ENCODE assay signal across 8 mouse cellular contexts in genomic region chr4:156193200-156193590, GRCm38 (mm10). TPM values are rescaled to one million over a fixed set of nuclear protein-coding genes. Genes with fewer than 3 reads are reported as not detected.
DNase-seq lines count a peak whose midpoint lies in the region; ATAC-seq and TF ChIP-seq lines count a peak whose summit lies in the region.
"Had no signal": no experiment of that assay in that cellular context is flagged by ENCODE, and none has a peak within 500 bp of the region (broad histone marks: within the 10 kb centered on the region; RNA-seq: fewer than 3 reads in every experiment).

No protein-coding gene starts in this region.

- no peaks in the 10 kb centered on the region for H3K27me3 ChIP-seq in kidney, adult 2 months (replicated peaks; ENCODE audit: control insufficient read depth, insufficient read depth, low read length)
- H3K27me3 ChIP-seq in lung, embryonic 15.5 days = no peaks in the 10 kb centered on the region

- no peaks in the 10 kb centered on the region for H3K9me3 ChIP-seq in lung, embryonic 15.5 days

- H3K36me3 ChIP-seq in kidney, adult 2 months (ENCODE audit: control insufficient read depth, insufficient read depth, low read length) = no peaks in the 10 kb centered on the region
- peaks cover 22% of the 10 kb centered on the region; the same call in 1 of the 2 replicates for H3K36me3 ChIP-seq in lung, embryonic 15.5 days

- peak overlapping the region; percentile 98 for H3K27ac ChIP-seq in kidney, adult 2 months (ENCODE audit: insufficient read depth, low read depth, low read length)
- peak overlapping the region; percentile 94 for H3K27ac ChIP-seq in lung, embryonic 15.5 days

- no peak for ATAC-seq in lung, embryonic 15.5 days (ENCODE audit: borderline replicate concordance, extremely low read depth, low FRiP score, low TSS enrichment)
- ATAC-seq in megakaryocyte-erythroid progenitor cell, adult 5-6 weeks (replicated peaks; ENCODE audit: low FRiP score, low TSS enrichment, poor library complexity, severe bottlenecking) = no peak

- no peak for TF ChIP-seq CTCF in kidney, adult 2 months (conservative IDR thresholded peaks at IDR 0.05; ENCODE audit: insufficient read depth, insufficient read length, low read depth, low read length)

- peaks cover 56% of the 10 kb centered on the region for H3K4me1 ChIP-seq in kidney, adult 2 months (ENCODE audit: control insufficient read depth, insufficient read depth, low read length)
- H3K4me1 ChIP-seq in lung, embryonic 15.5 days = peaks cover 64% of the 10 kb centered on the region

- peak overlapping the region; percentile 34 for H3K4me2 ChIP-seq in lung, embryonic 15.5 days

- no peak for TF ChIP-seq POLR2A in kidney, adult 2 months (IDR thresholded peaks at IDR 0.05; ENCODE audit: low read depth, low read length)

- WGBS in kidney, adult 2 months = 25% methylated on average over 2 of the region's 2 CpGs
- WGBS in lung, embryonic 15.5 days = 21% methylated on average over 2 of the region's 2 CpGs

- no peak overlapping the region; the same call in 1 of the 2 replicates for H3K9ac ChIP-seq in lung, embryonic 15.5 days

- no peak overlapping the region for H3K4me3 ChIP-seq in kidney, adult 2 months (ENCODE audit: insufficient read depth, low read depth, low read length)
- no peak overlapping the region for H3K4me3 ChIP-seq in lung, embryonic 15.5 days

- DNase-seq in urinary bladder, postnatal 25 days (ENCODE audit: low spot score) = peak; percentile 21
- no peak for DNase-seq in urinary bladder, postnatal 36 days (ENCODE audit: low spot score in 2 of 2)
- peak; percentile 71 for DNase-seq in kidney, adult 2 months
- no peak for DNase-seq in right cerebral cortex, postnatal 25 days
- DNase-seq in right cerebral cortex, postnatal 14 days = no peak
- DNase-seq: thymus, adult 18-20 months had no signal

RNA-seq across cellular contexts. Expression of gene Agrn, which starts 4.1 kb away (rescaled TPM):
- 98.6 and 115 TPM in 2 replicates for polyA plus RNA-seq in kidney, adult 2 months (2012; rRNA removed)
- 75.6 and 77.0 TPM in 2 replicates for polyA plus RNA-seq in lung, embryonic 15.5 days (2015; fragmentation: Nextera tagmentation; extraction: Ambion mirVana)
- 7.8 and 8.9 TPM in 2 replicates for total RNA-seq in megakaryocyte-erythroid progenitor cell, adult 5-6 weeks (2014; fragmentation: Nextera tagmentation)
- total RNA-seq in megakaryocyte-erythroid progenitor cell, adult 5-6 weeks (2017) = 3.3 TPM in 2 replicates

RNA-seq across cellular contexts. Expression of gene Isg15, which starts 7.4 kb away (rescaled TPM):
- 11.1 and 17.8 TPM in 2 replicates for polyA plus RNA-seq in kidney, adult 2 months (2012; rRNA removed)
- 2.1 and 3.1 TPM in 2 replicates for polyA plus RNA-seq in lung, embryonic 15.5 days (2015; fragmentation: Nextera tagmentation; extraction: Ambion mirVana)
- total RNA-seq in megakaryocyte-erythroid progenitor cell, adult 5-6 weeks (2014; fragmentation: Nextera tagmentation) = 0.66 and 3.4 TPM in 2 replicates
- total RNA-seq in megakaryocyte-erythroid progenitor cell, adult 5-6 weeks (2017) = 3.2 and 5.6 TPM in 2 replicates

RNA-seq across cellular contexts. Expression of gene AW011738, which starts 9.9 kb away (rescaled TPM):
- polyA plus RNA-seq in kidney, adult 2 months (2012; rRNA removed) = 1.7 and 1.9 TPM in 2 replicates
- 2.7 and 3.5 TPM in 2 replicates for polyA plus RNA-seq in lung, embryonic 15.5 days (2015; fragmentation: Nextera tagmentation; extraction: Ambion mirVana)
- 0.55 TPM in 1 of 2 replicates, not detected in the other for total RNA-seq in megakaryocyte-erythroid progenitor cell, adult 5-6 weeks (2014; fragmentation: Nextera tagmentation)
- 0.38 and 1.2 TPM in 2 replicates for total RNA-seq in megakaryocyte-erythroid progenitor cell, adult 5-6 weeks (2017)

RNA-seq across cellular contexts. Expression of gene Perm1, which starts 22.5 kb away (rescaled TPM):
- 4.6 and 5.6 TPM in 2 replicates for polyA plus RNA-seq in kidney, adult 2 months (2012; rRNA removed)
- polyA plus RNA-seq in lung, embryonic 15.5 days (2015; fragmentation: Nextera tagmentation; extraction: Ambion mirVana) = 0.49 and 0.55 TPM in 2 replicates
- total RNA-seq in megakaryocyte-erythroid progenitor cell, adult 5-6 weeks (2014; fragmentation: Nextera tagmentation) = not detected in 2 replicates
- not detected in 2 replicates for total RNA-seq in megakaryocyte-erythroid progenitor cell, adult 5-6 weeks (2017)

RNA-seq across cellular contexts. Expression of gene Plekhn1, which starts 41.5 kb away (rescaled TPM):
- polyA plus RNA-seq in kidney, adult 2 months (2012; rRNA removed) = 34.8 and 41.2 TPM in 2 replicates
- 19.0 and 21.1 TPM in 2 replicates for polyA plus RNA-seq in lung, embryonic 15.5 days (2015; fragmentation: Nextera tagmentation; extraction: Ambion mirVana)
- total RNA-seq in megakaryocyte-erythroid progenitor cell, adult 5-6 weeks (2014; fragmentation: Nextera tagmentation) = 16.9 and 31.4 TPM in 2 replicates
- total RNA-seq in megakaryocyte-erythroid progenitor cell, adult 5-6 weeks (2017) = 8.7 and 11.7 TPM in 2 replicates

Comparison
In these comparisons a context has a peak if more than half of its experiments do, and no peak if none do; other contexts are left out.
1. DNase-seq: peak in urinary bladder, postnatal 25 days (single experiment) and kidney, adult 2 months (single experiment); none in urinary bladder, postnatal 36 days (0 of 2), right cerebral cortex, postnatal 25 days (single experiment) and right cerebral cortex, postnatal 14 days (single experiment).